Mouse (Mus musculus) left cerebral cortex, adult 18-20 months (tissue): ENCODE measurements at regions not wholly inside any gene's neighbourhood (a gene's known extent, or its start where the extent isn't known, plus 50 kb on each side); places are given as distances from the start of the nearest gene placed in this dataset.

Source experiments
- DNase-seq, 2 experiments: peaks; one replicate each; pipeline ENCODE4 v3.0.0; 2021 to 2022; ENCODE audit warnings: low spot score in 2 of 2, mixed read lengths in 1 of 2

- DNase-seq: peak in 1 of 2 experiments; percentile 28
Observed at GRCm38 (mm10) chr3:104586342-104587175, 51.9 kb upstream of the Slc16a1 start.

DNA sequence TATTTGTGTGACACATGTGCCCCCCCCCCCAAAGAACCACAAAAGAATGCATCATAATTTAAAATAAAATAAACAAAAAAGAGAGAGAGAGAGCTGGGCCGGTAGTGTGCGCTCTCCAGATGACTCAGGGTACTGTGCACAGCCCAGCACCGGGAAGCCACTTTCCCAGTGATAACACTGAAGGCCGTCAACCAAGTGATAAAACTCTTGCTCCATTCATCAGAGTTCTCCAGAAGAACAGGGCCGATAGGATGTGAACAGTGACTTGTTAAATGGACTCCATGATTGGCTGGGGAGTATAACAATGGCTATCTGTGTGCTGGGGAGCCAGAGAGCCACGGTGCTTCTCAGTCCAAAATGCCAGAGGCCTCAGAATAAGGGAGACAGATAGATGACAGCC lies 53.2 kb upstream of the Slc16a1 start:
- DNase-seq: no peak

DNA sequence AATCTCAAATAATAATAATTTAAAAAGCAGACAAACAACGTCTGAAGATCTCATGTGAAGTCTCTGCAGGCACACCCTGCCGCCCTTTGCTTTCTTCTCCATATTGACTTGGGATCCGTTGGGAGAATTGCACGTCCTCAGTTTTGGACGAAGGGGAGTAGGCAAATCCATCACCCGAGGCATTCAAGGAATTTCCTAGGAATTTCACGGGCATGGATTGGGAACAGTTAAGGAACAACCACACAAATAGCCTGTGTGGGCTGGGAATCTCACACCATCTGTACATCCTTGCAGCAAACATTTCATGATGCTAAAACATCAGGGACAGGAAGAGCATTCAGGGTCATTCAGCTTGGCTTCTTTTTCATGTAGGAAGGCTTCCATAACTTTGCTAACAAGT lies 55.2 kb upstream of the Slc16a1 start:
- no peak for DNase-seq

- no peak for DNase-seq
Observed at GRCm38 (mm10) chr3:104582521-104582920, 55.9 kb upstream of the Slc16a1 start.

GRCm38 (mm10) chr3:104579186-104579585 lies 59.3 kb upstream of the Slc16a1 start:
- DNase-seq: no peak

DNA sequence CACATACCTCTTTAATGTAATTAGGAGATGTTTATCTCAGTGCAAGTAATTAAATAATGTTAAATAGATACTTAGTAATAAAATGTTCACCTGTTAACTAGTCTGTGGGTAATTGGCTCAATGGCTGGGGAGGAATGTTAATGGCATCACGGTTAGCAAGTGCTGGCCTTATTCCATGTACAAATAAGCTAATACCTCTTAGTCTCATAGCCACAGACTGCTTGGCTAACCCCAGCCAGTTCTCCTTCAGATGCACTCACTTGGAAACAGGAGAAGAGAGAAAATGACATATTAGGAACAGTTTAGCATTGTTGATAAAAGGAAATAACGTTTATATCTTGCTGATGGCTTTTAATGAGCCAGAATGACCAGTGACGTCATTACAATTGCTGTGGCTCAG lies 60.1 kb upstream of the Slc16a1 start:
- DNase-seq: no peak

GRCm38 (mm10) chr3:104577228-104577927 lies 61.1 kb upstream of the Slc16a1 start:
- DNase-seq: no peak

DNA sequence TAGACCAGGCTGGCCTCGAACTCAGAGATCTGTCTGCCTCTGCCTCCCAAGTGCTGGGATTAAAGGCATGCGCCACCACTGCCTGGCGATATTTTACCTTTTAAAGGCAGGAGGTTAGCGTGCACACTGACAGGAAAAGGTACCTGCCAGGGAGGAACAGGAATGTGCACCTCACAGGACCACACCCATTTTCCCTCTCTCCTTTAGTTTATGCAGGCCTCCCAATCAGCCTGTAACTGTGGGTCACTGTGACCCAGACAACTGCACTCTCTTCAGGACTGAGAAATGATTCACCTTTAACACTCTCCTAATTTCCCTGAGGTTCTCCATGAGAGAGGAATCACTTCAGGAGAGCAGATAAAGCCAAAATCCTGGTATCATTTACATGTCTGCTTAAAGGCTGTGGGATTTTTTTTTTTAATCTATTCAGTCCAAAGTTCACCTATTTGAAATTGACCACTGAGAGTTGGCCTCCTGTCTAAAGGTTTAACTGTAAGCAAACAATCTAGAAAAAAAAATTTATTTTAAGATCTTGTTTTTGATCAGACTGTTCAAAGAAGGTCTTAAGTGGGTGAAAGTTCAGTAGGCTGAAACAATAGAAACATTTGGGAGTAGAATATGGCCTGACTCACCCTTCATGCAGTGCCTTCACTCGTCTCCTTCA lies 61.7 kb upstream of the Lrig2 start:
- no peak for DNase-seq

- no peak for DNase-seq
Observed at GRCm38 (mm10) chr3:104571935-104572631, 60.4 kb upstream of the Lrig2 start.

GRCm38 (mm10) chr3:104565423-104566230 lies 53.9 kb upstream of the Lrig2 start:
- DNase-seq: no peak

DNA sequence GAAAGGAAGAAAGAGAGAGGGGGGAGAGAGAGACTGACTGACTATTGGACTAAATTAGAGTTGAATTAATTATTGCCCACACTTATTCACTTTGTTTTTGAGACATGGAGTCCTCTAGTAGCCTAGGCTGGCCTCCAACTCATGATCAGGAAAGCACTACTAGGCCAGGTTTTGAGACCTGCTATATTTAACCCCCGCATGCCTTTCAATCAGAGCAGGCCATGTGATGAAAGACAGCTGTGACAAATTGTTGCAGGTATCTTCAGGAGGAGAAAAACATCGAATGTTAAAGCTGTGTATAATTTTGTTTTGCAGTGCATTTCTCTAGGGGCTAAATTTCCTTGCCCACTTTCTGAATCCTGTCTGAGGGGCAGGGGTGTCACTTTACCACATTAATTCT lies 53.1 kb upstream of the Lrig2 start:
- DNase-seq: no peak

DNA sequence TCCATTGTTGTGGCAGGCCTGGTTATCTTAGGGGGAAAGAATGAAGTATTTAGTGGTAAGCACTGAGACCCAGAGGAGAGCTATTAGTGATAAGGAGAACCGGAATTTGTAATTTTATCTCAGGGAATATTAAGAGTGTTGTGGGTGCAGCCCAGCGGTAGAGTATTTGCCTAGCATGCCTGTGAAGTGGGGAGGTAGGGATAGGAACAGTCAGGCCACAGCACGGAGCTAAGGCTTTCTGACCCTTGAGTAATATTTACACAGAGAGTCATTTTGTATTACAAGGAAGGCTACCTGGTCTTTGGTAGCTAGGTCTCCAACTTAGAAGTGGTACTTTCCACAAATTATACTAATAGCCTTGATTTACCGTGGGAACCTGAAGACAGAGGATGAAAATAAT lies 49.8 kb upstream of the Lrig2 start:
- DNase-seq: no peak
